Mouse (Mus musculus) gastrocnemius, adult 2 months (tissue): ENCODE results near the gene Oaz2. TPM values are rescaled to one million over a fixed set of nuclear protein-coding genes. Genes with fewer than 3 reads are reported as not detected.

Experiments used
- DNase-seq: peaks from one replicate; pipeline ENCODE4 v3.0.0; 2022
- H3K27ac ChIP-seq: fragments of 200-600 bp; 2 replicates; pipeline ENCODE4 v1.8.1; 2022; ENCODE audit warnings: mild to moderate bottlenecking
- H3K4me3 ChIP-seq: fragments of 200-600 bp; 2 replicates; pipeline ENCODE4 v1.8.1; 2022; ENCODE audit warnings: mild to moderate bottlenecking, moderate library complexity
- CTCF ChIP-seq: fragments of 200-600 bp; IDR thresholded peaks from 2 replicates; pipeline ENCODE4 v1.8.1; 2022; ENCODE audit warnings: antibody characterized with exemption, mild to moderate bottlenecking, moderate library complexity
- intact Hi-C: fragments of 180-260 bp; cut with DNase I; formaldehyde crosslinking; loops from one replicate; pipeline ENCODE4 v1.15.1; 2025
- total RNA-seq, 2 experiments: library from RNA; stranded (reverse); gene quantifications; 2 replicates each; pipeline ENCODE4 v1.2.3; 2021

Gene Oaz2
- total RNA-seq, 2 experiments from 2014 or later: 195 to 201 TPM

GRCm38 (mm10) chr9:65661029-65661428 is 6.8 kb upstream of the Oaz2 start:
- intact Hi-C loops: loop anchor here (10.0 kb wide), 1 partner anchor 136 kb away; the partner anchor contains the start of gene Ankdd1a
- H3K27ac ChIP-seq: no peak overlapping the region
- no peak for DNase-seq
- no peak overlapping the region for H3K4me3 ChIP-seq
- peak; percentile 42 for TF ChIP-seq CTCF

GRCm38 (mm10) chr9:65661493-65661892 is 6.3 kb upstream of the Oaz2 start:
- Histone ChIP-seq H3K27ac (no peak overlapping the region), H3K4me3 (no peak overlapping the region)
- TF ChIP-seq CTCF: no peak
- DNase-seq: no peak
- intact Hi-C loops: loop anchor here (10.0 kb wide), 1 partner anchor 137 kb away; the partner anchor contains the start of gene Ankdd1a

GRCm38 (mm10) chr9:65664163-65664562 is 3.6 kb upstream of the Oaz2 start:
- no peak overlapping the region for H3K27ac ChIP-seq
- H3K4me3 ChIP-seq: no peak overlapping the region
- TF ChIP-seq CTCF: peak; percentile 91
- intact Hi-C loops: loop anchor here (1.0 to 10.0 kb wide), 2 partner anchors 59 to 139 kb away; partner anchors contain the start of gene Ankdd1a
- DNase-seq: peak; percentile 64

GRCm38 (mm10) chr9:65666042-65666441 is 1.8 kb upstream of the Oaz2 start:
- peak; percentile 83 for DNase-seq
- Histone ChIP-seq H3K27ac (no peak overlapping the region), H3K4me3 (no peak overlapping the region)
- intact Hi-C loops: loop anchor here (2.0 to 10.0 kb wide), 3 partner anchors 17 to 185 kb away; partner anchors contain the start of gene Ankdd1a
- peak; percentile 82 for TF ChIP-seq CTCF

GRCm38 (mm10) chr9:65671431-65671931 is 3.7 kb downstream of the Oaz2 start:
- TF ChIP-seq CTCF: no peak
- intact Hi-C loops: no loop called here
- peak; percentile 71 for DNase-seq
- Histone ChIP-seq H3K4me3 (no peak overlapping the region), H3K27ac (peak overlapping the region; percentile 81)

- Histone ChIP-seq H3K27ac (peak overlapping the region; percentile 81), H3K4me3 (peak overlapping the region; percentile 34)
- peak; percentile 26 for DNase-seq
- intact Hi-C loops: no loop called here
- TF ChIP-seq CTCF: no peak
These were observed 5.2 kb downstream of the Oaz2 start for GRCm38 (mm10) chr9:65672996-65673395.

- TF ChIP-seq CTCF: no peak
- Histone ChIP-seq H3K27ac (peak overlapping the region; percentile 92), H3K4me3 (peak overlapping the region; percentile 84)
- DNase-seq: peak; percentile 44
- intact Hi-C loops: loop anchor here (5.0 kb wide), 1 partner anchor 152 kb away; the partner anchor contains the start of gene Zfp609
These were observed 7.9 kb downstream of the Oaz2 start for GRCm38 (mm10) chr9:65675461-65676357.

- Histone ChIP-seq H3K4me3 (peak overlapping the region; percentile 84), H3K27ac (peak overlapping the region; percentile 92)
- intact Hi-C loops: loop anchor here (5.0 kb wide), 1 partner anchor 151 kb away; the partner anchor contains the start of gene Zfp609
- no peak for TF ChIP-seq CTCF
- peak; percentile 99 for DNase-seq
These were observed 8.7 kb downstream of the Oaz2 start for GRCm38 (mm10) chr9:65676358-65677118.

- DNase-seq: peak; percentile 14
- no peak for TF ChIP-seq CTCF
- H3K27ac ChIP-seq: peak overlapping the region; percentile 92
- intact Hi-C loops: loop anchor here (5.0 kb wide), 1 partner anchor 150 kb away; the partner anchor contains the start of gene Zfp609
- H3K4me3 ChIP-seq: peak overlapping the region; percentile 84
These were observed 9.3 kb downstream of the Oaz2 start for GRCm38 (mm10) chr9:65677119-65677462.

- H3K4me3 ChIP-seq: peak overlapping the region; percentile 84
- H3K27ac ChIP-seq: peak overlapping the region; percentile 92
- DNase-seq: peak; percentile 86
- intact Hi-C loops: loop anchor here (5.0 kb wide), 1 partner anchor 148 kb away; the partner anchor contains the start of gene Zfp609
- TF ChIP-seq CTCF: no peak
These were observed 11.5 kb downstream of the Oaz2 start for GRCm38 (mm10) chr9:65679181-65679761.

GRCm38 (mm10) chr9:65680938-65681633 is 13.3 kb downstream of the Oaz2 start:
- peak; percentile 4 for DNase-seq
- Histone ChIP-seq H3K4me3 (peak overlapping the region; percentile 84), H3K27ac (peak overlapping the region; percentile 92)
- TF ChIP-seq CTCF: no peak
- intact Hi-C loops: no loop called here
